Mouse (Mus musculus) kidney, adult 2 months (tissue): ENCODE measurements around the gene Spen.

ENCODE experiments used
- CTCF ChIP-seq: fragments of 200-500 bp; conservative IDR thresholded peaks from 2 replicates; pipeline ENCODE4 v1.5.1; 2011; ENCODE audit warnings: low read depth, mild to moderate bottlenecking, control low read depth, low read length, moderate library complexity, mixed read lengths; ENCODE audit not compliant: insufficient read depth, insufficient read length
- POLR2A ChIP-seq: fragments of 200-500 bp; IDR thresholded peaks from one replicate; pipeline ENCODE4 v1.6.1; 2011; ENCODE audit warnings: low read depth, low read length, control low read depth

GRCm38 (mm10) chr4:141426796-141427745 is 111.3 kb downstream of the Spen start:
- TF ChIP-seq CTCF (no peak), POLR2A (no peak)
